Mouse (Mus musculus) liver (tissue): Measurements from ENCODE around the gene Adgrl3.
"Not testable (repeated sequence)": the region's sequence is repeated elsewhere in the genome, so short reads cannot be mapped to it uniquely, and the experiment has no call there.

Source experiments
- DNase-seq: peaks from one replicate; pipeline ENCODE4 v3.0.0-alpha.2; 2020; ENCODE audit warnings: mixed read lengths

Gene Adgrl3

GRCm38 (mm10) chr5:81427393-81427792 is 407.5 kb downstream of the Adgrl3 start:
- DNase-seq, result no peak

- no peak for DNase-seq
These were observed 416.4 kb downstream of the Adgrl3 start for GRCm38 (mm10) chr5:81436375-81436774.

GRCm38 (mm10) chr5:81442150-81442549 is 422.2 kb downstream of the Adgrl3 start:
- DNase-seq, result no peak

- no peak for DNase-seq
These were observed 446.0 kb downstream of the Adgrl3 start for GRCm38 (mm10) chr5:81465971-81466370.

GRCm38 (mm10) chr5:81474681-81475080 is 454.7 kb downstream of the Adgrl3 start:
- no peak for DNase-seq

- no peak for DNase-seq
These were observed 455.5 kb downstream of the Adgrl3 start for GRCm38 (mm10) chr5:81475406-81475805.

GRCm38 (mm10) chr5:81475971-81476606 is 456.2 kb downstream of the Adgrl3 start:
- no peak for DNase-seq

- DNase-seq, result no peak
These were observed 461.0 kb downstream of the Adgrl3 start for GRCm38 (mm10) chr5:81480911-81481310.

GRCm38 (mm10) chr5:81483890-81484289 is 464.0 kb downstream of the Adgrl3 start:
- DNase-seq, result no peak

- no peak for DNase-seq
These were observed 481.1 kb downstream of the Adgrl3 start for GRCm38 (mm10) chr5:81501076-81501475.

- DNase-seq, result no peak
These were observed 499.0 kb downstream of the Adgrl3 start for GRCm38 (mm10) chr5:81518720-81519496.

GRCm38 (mm10) chr5:81519497-81520382 is 499.8 kb downstream of the Adgrl3 start:
- DNase-seq, result peak; percentile 10

GRCm38 (mm10) chr5:81522760-81523159 is 502.8 kb downstream of the Adgrl3 start:
- no peak for DNase-seq

GRCm38 (mm10) chr5:81524532-81524961 is 504.6 kb downstream of the Adgrl3 start:
- no peak for DNase-seq

GRCm38 (mm10) chr5:81525326-81525725 is 505.4 kb downstream of the Adgrl3 start:
- DNase-seq, result no peak

- no peak for DNase-seq
These were observed 511.7 kb downstream of the Adgrl3 start for GRCm38 (mm10) chr5:81531639-81532038.

- no peak for DNase-seq
These were observed 530.3 kb downstream of the Adgrl3 start for GRCm38 (mm10) chr5:81550211-81550610.

GRCm38 (mm10) chr5:81555149-81555548 is 535.2 kb downstream of the Adgrl3 start:
- DNase-seq, result not testable (repeated sequence)

- DNase-seq, result no peak
These were observed 536.1 kb downstream of the Adgrl3 start for GRCm38 (mm10) chr5:81556008-81556407.

- DNase-seq, result no peak
These were observed 539.0 kb downstream of the Adgrl3 start for GRCm38 (mm10) chr5:81558965-81559364.

GRCm38 (mm10) chr5:81564294-81564693 is 544.4 kb downstream of the Adgrl3 start:
- DNase-seq, result no peak

- no peak for DNase-seq
These were observed 546.6 kb downstream of the Adgrl3 start for GRCm38 (mm10) chr5:81566577-81566976.

GRCm38 (mm10) chr5:81568743-81569142 is 548.8 kb downstream of the Adgrl3 start:
- no peak for DNase-seq
